Mouse (Mus musculus) layer of hippocampus, adult 2 months (tissue): ENCODE measurements at regions not wholly inside any gene's neighbourhood (a gene's known extent, or its start where the extent isn't known, plus 50 kb on each side); places are given as distances from the start of the nearest gene placed in this dataset.
"Not testable (repeated sequence)": the region's sequence is repeated elsewhere in the genome, so short reads cannot be mapped to it uniquely, and the experiment has no call there.

Source experiments
- DNase-seq, 2 experiments: peaks; one replicate each; pipeline ENCODE4 v3.0.0; 2022; ENCODE audit warnings: low spot score in 2 of 2
- H3K27ac ChIP-seq: fragments of 200-600 bp; 2 replicates; pipeline ENCODE4 v1.8.1; 2022
- H3K4me3 ChIP-seq: fragments of 200-600 bp; 2 replicates; pipeline ENCODE4 v1.8.1; 2022; ENCODE audit warnings: mild to moderate bottlenecking
- CTCF ChIP-seq: fragments of 200-600 bp; conservative IDR thresholded peaks from 2 replicates; pipeline ENCODE4 v1.8.1; 2022; ENCODE audit warnings: antibody characterized with exemption, mild to moderate bottlenecking, moderate library complexity

DNA sequence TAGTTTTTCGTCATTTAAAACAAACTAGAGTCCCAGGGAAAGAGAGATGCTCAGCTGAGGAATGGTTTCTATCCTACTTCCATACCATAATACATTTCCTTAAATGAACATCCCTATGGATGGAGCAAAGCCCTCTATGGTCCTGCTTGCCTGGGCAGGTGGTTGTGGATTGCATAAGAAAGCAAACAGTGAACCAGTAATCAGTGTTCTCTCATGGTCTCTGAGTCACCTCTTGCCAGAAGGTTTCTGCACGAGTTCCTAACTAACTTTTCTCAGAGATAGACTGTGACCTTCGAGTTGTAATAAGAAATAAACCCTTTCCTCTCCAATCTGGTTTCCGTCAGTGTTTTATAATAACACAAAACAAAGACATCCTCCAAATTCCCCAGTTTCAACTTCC lies 62.9 kb upstream of the Bet1 start:
- no peak overlapping the region for H3K4me3 ChIP-seq
- no peak for DNase-seq
- TF ChIP-seq CTCF = no peak
- no peak overlapping the region for H3K27ac ChIP-seq

DNA sequence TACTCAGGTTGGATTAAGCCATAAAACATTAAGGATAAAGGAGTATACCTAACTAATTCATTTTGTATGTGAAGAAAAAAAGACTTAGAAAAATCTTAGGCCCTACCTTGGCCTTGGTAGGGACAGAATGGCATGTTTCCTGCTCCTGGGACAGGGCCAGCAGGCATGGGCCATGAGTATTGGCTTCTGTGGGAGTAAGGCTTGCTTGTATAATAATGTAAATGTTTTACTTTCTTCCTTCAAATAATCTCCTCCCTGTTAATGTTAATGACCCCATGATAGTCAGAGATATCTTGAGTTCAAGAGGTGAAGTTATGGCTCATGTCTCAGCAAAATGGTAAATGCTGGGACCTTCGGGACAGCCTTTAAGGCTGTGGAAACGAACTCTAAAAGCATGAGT lies 71.5 kb upstream of the Bet1 start:
- DNase-seq = no peak
- Histone ChIP-seq H3K4me3 (no peak overlapping the region), H3K27ac (no peak overlapping the region)
- no peak for TF ChIP-seq CTCF

DNA sequence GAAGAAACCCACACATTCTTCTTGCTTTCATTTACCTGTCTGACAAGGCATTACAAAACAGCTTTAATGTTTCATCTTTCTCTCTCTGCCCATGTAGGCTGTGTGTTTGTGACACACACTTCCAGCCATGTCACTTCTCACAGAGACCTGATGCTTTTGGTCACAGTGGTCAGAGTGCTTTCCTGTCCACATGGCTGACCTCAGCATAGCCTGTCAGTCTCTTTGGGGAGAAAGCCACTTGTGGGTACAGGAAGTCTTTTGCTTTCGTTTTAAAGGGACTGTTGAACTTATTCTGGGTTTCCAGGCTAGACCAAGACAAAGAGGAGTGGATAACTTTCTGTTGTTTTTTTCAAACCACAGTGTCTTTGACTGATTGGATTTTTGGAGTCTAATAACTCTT lies 77.0 kb upstream of the Bet1 start:
- Histone ChIP-seq H3K27ac (no peak overlapping the region), H3K4me3 (no peak overlapping the region)
- no peak for DNase-seq
- TF ChIP-seq CTCF = no peak

DNA sequence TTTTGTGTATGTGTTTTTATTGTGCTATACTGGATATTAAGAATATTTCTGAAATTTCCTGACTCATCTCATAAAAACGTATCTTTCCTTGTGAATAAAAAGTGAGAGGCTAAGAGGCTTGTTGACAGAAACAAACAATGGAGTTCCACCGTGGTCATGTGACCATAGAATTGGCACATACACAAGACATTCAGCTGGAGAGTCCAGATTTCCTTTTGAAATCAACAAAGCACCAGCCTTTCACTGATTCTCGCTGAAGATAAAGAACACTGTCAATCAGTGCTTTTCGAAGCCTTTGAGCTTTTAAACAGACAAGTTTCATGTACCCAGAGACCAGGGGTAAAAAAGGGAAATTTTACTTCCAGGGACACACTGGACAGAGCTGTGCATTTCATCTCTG lies 80.3 kb upstream of the Bet1 start:
- H3K27ac ChIP-seq = no peak overlapping the region
- no peak for DNase-seq
- TF ChIP-seq CTCF = no peak
- H3K4me3 ChIP-seq = no peak overlapping the region

DNA sequence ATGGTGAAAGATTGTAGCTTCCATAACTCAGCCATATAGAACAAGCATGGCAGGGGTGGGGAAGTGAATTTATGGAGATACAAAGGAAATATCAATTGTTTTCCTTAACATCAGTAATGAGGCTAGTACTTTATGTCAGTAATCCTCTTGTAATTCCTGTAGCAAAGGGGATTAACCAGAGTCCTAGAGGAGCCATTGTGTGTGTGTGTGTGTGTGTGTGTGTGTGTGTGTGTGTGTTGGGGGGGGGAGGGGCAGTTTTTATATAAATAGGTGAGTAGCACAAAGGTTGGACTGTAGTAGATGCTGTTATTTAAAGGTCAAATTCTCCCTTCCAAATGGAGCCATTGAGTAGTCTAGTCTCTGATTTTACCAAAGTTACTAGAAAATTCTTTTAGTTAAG lies 81.0 kb upstream of the Bet1 start:
- Histone ChIP-seq H3K4me3 (no peak overlapping the region), H3K27ac (no peak overlapping the region)
- no peak for TF ChIP-seq CTCF
- DNase-seq = no peak

DNA sequence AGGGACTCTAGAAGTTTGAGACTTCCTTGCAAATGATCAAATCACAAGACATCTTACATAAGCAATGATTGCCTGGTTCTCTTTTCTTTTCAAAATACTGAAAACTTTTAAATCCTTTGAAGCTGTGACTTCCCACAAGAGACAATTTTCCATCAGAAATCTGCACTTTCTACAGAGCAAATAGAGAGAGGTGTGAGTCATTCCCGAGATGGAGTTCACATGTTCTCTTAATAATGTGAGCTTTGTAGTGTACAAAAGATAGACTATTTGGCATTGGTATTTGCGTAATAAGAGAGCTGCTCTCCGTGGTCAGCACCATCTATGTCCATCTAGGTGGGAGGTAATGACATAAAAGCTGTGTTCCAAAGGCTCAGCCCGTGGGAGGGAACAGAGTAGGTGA lies 84.8 kb upstream of the Bet1 start:
- no peak for TF ChIP-seq CTCF
- H3K4me3 ChIP-seq = no peak overlapping the region
- H3K27ac ChIP-seq = no peak overlapping the region
- no peak for DNase-seq

DNA sequence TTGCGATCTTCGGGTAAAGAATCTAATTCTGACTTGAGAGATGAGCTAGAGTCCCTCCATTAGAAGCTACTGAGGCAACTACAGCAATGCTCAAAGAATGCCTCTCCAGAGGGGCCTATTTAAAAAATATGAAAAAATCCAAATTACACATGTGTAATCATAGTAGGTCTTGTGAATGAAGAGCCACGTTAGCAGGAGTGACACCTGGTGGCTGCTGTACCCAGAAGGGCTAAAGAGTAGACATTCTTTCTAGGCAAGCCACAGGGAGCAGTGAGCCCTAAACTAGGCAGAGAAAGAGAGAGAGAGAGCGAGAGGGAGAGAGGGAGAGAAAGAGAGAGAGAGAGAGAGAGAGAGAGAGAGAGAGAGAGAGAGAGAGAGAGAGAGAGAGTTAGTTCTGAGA lies 100.9 kb upstream of the Bet1 start:
- Histone ChIP-seq H3K27ac (no peak overlapping the region), H3K4me3 (no peak overlapping the region)
- no peak for DNase-seq
- TF ChIP-seq CTCF = peak; percentile 44; the same call in 1 of the 2 replicates

DNA sequence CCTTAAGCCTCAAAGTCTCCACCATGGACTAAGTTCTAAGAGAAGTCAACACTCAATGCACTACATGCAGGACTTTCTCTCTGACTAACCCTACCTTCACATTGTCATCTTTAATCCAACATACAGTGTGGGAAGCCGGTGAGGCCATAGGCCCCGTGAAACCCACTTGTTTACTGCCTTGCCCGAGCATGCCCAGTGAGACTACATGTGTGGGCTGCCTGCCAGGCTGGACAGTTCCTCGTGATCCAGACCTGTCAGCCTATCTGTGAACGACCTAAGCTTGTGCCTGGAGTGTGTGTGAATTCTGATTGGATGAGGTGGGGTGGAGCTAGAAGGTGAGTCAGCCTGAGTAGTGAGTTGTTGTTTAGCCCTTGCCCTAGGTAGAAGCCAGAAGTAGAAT lies 104.2 kb upstream of the Bet1 start:
- DNase-seq, H3K4me3 ChIP-seq, H3K27ac ChIP-seq: not testable (repeated sequence)

DNA sequence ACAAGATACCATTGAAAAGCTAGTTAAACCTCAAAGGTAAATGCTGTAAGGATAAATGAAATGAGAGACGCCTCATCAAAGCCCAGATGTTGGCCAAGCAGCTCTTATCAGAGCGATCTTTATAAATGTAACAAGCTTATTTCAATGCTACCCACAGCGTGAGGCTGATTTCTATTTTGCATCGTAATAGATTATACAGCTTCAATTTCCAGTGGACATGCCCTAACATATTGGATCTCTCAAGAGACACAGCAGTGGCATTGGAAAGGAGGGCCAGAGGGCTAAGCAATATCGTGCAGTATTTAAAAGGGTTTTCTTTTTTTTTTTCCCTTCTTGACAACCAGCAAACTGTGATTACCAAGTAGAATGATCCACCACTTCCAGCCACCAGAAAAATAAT lies 106.5 kb upstream of the Bet1 start:
- no peak for DNase-seq
- H3K4me3 ChIP-seq = no peak overlapping the region
- no peak overlapping the region for H3K27ac ChIP-seq
- no peak for TF ChIP-seq CTCF

DNA sequence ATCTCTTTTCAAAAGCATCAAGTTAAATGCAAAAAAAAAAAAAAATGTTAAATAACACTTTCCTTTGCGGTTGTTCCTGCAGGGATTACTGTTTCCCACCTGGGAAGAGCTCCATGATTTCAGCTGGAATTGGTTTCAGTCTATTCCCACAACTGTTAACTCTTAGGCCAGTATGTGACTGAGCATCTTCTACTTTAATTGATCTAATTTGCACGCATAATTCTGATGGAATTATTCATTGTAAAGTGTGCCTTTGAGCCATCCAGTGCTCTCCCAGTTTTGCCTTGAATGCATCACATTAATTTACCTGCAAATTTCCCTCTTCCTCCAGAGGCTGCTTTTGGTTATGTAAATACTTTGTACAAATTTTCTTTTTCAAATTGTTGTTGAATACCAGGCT lies 114.4 kb upstream of the Bet1 start:
- Histone ChIP-seq H3K27ac (no peak overlapping the region), H3K4me3 (no peak overlapping the region)
- TF ChIP-seq CTCF = no peak
- no peak for DNase-seq

DNA sequence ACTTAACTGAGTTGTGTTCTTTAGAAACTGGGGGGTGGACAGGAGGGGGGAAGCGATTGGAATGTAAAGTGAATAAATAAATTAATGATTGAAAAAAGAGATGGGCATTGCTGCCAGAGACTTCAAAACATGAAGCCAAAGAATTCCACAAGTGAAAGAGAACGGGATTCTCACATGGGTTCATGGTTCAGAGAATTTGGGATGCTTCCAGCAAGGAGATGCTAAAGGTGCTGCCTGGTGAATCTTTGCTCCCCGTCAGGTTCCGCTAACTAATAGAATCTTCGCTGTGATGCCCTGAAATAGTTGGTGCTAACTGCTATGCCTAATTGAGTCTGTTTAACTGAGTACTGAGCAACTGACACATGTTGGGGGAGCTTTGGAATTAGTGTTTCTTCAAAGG lies 118.9 kb upstream of the Bet1 start:
- DNase-seq = no peak
- Histone ChIP-seq H3K27ac (no peak overlapping the region), H3K4me3 (no peak overlapping the region)
- TF ChIP-seq CTCF = no peak

DNA sequence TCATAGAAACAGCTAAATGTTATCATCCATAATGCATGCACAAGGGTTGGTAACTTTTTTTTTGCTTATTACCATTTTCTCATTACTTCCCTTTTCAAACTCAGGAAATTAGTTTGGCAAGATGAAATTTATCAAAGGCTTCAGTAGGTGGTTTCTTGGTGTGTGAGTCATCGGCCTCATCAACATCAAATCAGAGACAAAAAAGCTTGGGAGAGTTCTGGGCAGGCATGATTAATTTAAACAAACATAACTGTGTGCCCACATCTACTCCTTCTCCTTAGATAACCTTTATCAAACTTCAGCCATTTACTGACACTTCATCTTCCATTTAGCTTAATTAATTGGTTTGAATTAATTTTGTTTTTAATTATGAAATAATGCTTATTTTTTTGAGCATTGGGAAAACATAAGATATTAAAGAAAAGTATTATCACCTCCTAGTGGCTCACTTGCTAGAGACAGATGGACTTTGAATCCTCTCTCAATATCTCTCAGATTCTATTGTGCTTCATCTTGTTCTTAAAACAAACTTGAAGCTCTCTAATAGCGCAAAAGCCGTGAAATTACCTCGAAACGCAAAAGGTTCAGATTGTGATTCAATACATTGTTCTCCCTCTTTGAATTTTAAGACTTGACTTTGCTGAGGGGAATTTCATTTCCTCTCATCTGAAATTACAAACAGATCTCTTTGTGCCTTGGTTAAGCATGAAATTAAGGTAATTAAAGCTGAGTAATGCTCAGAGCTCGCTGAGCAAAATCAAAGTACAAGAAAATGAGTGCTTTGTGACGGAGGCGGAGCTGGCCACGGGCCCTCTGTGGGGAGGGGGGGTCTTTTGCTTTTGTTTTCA lies 158.7 kb upstream of the Bet1 start:
- no peak overlapping the region for H3K27ac ChIP-seq
- TF ChIP-seq CTCF = peak; percentile 18; the same call in 1 of the 2 replicates
- no peak for DNase-seq
- H3K4me3 ChIP-seq = no peak overlapping the region

DNA sequence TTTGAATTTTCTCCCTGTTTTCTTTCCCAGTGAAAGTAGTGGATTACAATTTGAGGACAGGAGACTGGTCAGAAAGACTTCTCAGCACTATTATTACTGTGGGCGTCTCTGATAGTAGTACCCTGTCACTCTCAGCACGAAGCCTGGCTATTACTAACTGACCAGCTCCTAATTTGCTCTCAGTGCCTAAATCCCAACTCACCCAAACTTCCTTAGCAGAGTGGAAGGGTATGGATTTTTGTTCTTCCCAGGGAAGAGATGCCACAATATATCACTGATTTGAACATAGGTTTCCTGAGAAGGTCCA lies 159.3 kb upstream of the Bet1 start:
- TF ChIP-seq CTCF = no peak
- DNase-seq = no peak
- Histone ChIP-seq H3K4me3 (no peak overlapping the region), H3K27ac (no peak overlapping the region)

DNA sequence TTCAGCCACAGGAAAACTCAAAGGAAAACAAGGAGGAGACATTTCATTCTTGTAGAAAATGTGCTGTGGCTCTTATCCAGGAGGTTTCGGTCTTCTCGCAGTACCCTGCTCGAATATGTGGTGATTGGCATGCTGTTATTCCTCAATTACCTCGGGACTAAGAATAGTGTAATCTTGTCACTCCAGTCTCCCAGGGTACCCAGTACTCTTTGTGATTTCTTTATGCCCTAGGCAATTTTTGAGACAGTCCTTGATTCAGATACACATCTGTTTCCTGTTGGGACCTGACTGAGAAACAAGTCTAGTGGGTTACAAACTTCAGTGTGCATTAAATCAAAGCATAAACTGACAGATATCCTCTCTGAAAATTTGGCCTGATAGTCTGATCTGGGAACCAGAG lies 189.8 kb upstream of the Bet1 start:
- Histone ChIP-seq H3K4me3 (no peak overlapping the region), H3K27ac (no peak overlapping the region)
- no peak for DNase-seq
- no peak for TF ChIP-seq CTCF
